ENCODE assay signal across 10 mouse cellular contexts in the genomic region with DNA sequence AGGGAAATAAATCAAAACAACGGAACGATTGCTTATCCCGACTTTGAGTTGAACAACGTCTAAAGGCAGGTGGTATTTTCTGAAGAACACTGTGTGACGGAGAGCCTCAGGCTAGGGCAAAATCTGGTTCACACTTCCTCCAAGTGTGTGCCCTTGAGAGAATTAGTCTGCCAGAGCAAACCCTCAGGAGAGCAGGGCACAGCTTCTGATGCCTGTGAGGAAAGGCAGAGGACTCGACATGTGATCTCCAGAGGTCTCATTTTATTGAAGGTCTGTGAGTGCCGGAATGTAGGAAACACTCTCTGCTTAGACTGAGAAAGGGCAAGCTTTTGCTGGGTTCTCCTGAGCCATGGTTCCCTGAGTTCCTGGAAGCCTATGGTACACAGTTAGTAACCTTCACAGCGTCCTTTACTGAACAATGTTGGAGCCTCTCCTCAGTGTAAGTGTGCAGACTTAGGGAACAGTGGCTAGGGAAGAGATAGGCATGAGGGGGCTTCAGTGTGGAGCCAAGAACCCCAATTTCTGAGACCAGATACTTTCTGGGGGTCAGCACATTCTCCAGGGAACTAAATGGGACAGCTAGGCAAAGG.
DNase-seq lines count a peak whose midpoint lies in the region; ATAC-seq and TF ChIP-seq lines count a peak whose summit lies in the region.
"Had no signal": no experiment of that assay in that cellular context is flagged by ENCODE, and none has a peak within 500 bp of the region (broad histone marks: within the 10 kb centered on the region; RNA-seq: fewer than 3 reads in every experiment).

No protein-coding gene starts in this region.

- WGBS in heart, embryonic 11.5 days (ENCODE audit: insufficient replicate concordance), result 48% methylated on average over 8 of the region's 8 CpGs
- 35% methylated on average over 8 of the region's 8 CpGs for WGBS in lung, embryonic 14.5 days
- 26% methylated on average over 8 of the region's 8 CpGs for WGBS in kidney, adult 2 months

- no peak overlapping the region for H3K4me2 ChIP-seq in heart, embryonic 11.5 days
- H3K4me2 ChIP-seq in lung, embryonic 14.5 days, result no peak overlapping the region
- H3K4me2 ChIP-seq: liver, embryonic 11.5 days had no signal

- no peak for TF ChIP-seq POLR2A in kidney, adult 2 months (IDR thresholded peaks at IDR 0.05; ENCODE audit: low read depth, low read length)

- no peak for TF ChIP-seq CTCF in lung, embryonic 14.5 days (IDR thresholded peaks at IDR 0.05; ENCODE audit: low read depth)
- TF ChIP-seq CTCF in kidney, adult 2 months (conservative IDR thresholded peaks at IDR 0.05; ENCODE audit: insufficient read depth, insufficient read length, low read depth, low read length), result no peak

- no peak overlapping the region for H3K4me3 ChIP-seq in heart, embryonic 11.5 days (ENCODE audit: low read depth, low read length)
- no peak overlapping the region for H3K4me3 ChIP-seq in lung, embryonic 14.5 days (ENCODE audit: low read depth, low read length)
- H3K4me3 ChIP-seq in kidney, adult 2 months (ENCODE audit: insufficient read depth, low read depth, low read length), result no peak overlapping the region

- intact Hi-C loops in heart, postnatal 14 days (cut with DNase I), result no loop called here

- peak overlapping the region; percentile 50; the same call in 1 of the 2 replicates for H3K27ac ChIP-seq in heart, embryonic 11.5 days (ENCODE audit: low read depth, low read length)
- H3K27ac ChIP-seq in lung, embryonic 14.5 days (ENCODE audit: low read depth), result peak overlapping the region; percentile 30; the same call in 1 of the 2 replicates
- peak overlapping the region; percentile 64 for H3K27ac ChIP-seq in kidney, adult 2 months (ENCODE audit: insufficient read depth, low read depth, low read length)

- peaks cover 12% of the 10 kb centered on the region for H3K4me1 ChIP-seq in heart, embryonic 11.5 days (ENCODE audit: control insufficient read depth, insufficient read depth, low read length)
- peaks cover 5% of the 10 kb centered on the region; the same call in 1 of the 2 replicates for H3K4me1 ChIP-seq in lung, embryonic 14.5 days (ENCODE audit: insufficient read depth)
- 0 out of 2 replicates have a peak, but pooled peaks cover 3% of the 10 kb centered on the region for H3K4me1 ChIP-seq in kidney, adult 2 months (ENCODE audit: control insufficient read depth, insufficient read depth, low read length)

- DNase-seq in heart, postnatal 14 days, result no peak
- no peak for DNase-seq in lung, embryonic 14.5 days
- DNase-seq in lung, postnatal 4 days, result no peak
- DNase-seq in kidney, adult 2 months, result peak; percentile 66
- DNase-seq in kidney, postnatal 25 days, result peak; percentile 25 to 66
- no peak for DNase-seq in cerebellum, adult 11-12 months
- DNase-seq: layer of hippocampus, adult 9-11 months had no signal

- peak overlapping the region; percentile 39; the same call in 1 of the 2 replicates for H3K9ac ChIP-seq in heart, embryonic 11.5 days (ENCODE audit: low read depth, low read length)
- H3K9ac ChIP-seq in lung, embryonic 14.5 days, result no peak overlapping the region

- no peaks in the 10 kb centered on the region for H3K36me3 ChIP-seq in heart, embryonic 11.5 days (ENCODE audit: control insufficient read depth, insufficient read depth, low read length)
- no peaks in the 10 kb centered on the region for H3K36me3 ChIP-seq in lung, embryonic 14.5 days (ENCODE audit: insufficient read depth)
- H3K36me3 ChIP-seq in kidney, adult 2 months (ENCODE audit: control insufficient read depth, insufficient read depth, low read length), result no peaks in the 10 kb centered on the region

- H3K27me3 ChIP-seq in heart, embryonic 11.5 days (ENCODE audit: control insufficient read depth, insufficient read depth, low read length), result no peaks in the 10 kb centered on the region
- H3K27me3 ChIP-seq in lung, embryonic 14.5 days (ENCODE audit: insufficient read depth, low read length), result no peaks in the 10 kb centered on the region
- H3K27me3 ChIP-seq in kidney, adult 2 months (replicated peaks; ENCODE audit: control insufficient read depth, insufficient read depth, low read length), result no peaks in the 10 kb centered on the region

- no peaks in the 10 kb centered on the region for H3K9me3 ChIP-seq in heart, embryonic 11.5 days (replicated peaks; ENCODE audit: control insufficient read depth, low read length)
- no peaks in the 10 kb centered on the region for H3K9me3 ChIP-seq in lung, embryonic 14.5 days (ENCODE audit: low read depth, low read length)

- ATAC-seq in heart, embryonic 11.5 days (replicated peaks; ENCODE audit: insufficient number of reproducible peaks, low FRiP score, low TSS enrichment), result no peak
- peak; percentile 22; the same call in 1 of the 2 replicates for ATAC-seq in lung, embryonic 14.5 days (ENCODE audit: insufficient read depth)
- ATAC-seq: forebrain, embryonic 14.5 days had no signal

Comparison
In these comparisons a context has a peak if more than half of its experiments do, and no peak if none do; other contexts are left out.
1. DNase-seq: peak in kidney, adult 2 months (single experiment) and kidney, postnatal 25 days (2 of 2); none in heart, postnatal 14 days (0 of 2), lung, embryonic 14.5 days (single experiment), lung, postnatal 4 days (0 of 2) and cerebellum, adult 11-12 months (single experiment).
2. Peak in every context shown above with its lines, with median percentiles within 50 percentile points of each other: H3K27ac ChIP-seq.